Mouse (Mus musculus) limb, embryonic 11.5 days (tissue): ENCODE measurements around the gene Cdcp2. TPM values are rescaled to one million over a fixed set of nuclear protein-coding genes. Genes with fewer than 3 reads are reported as not detected.
A peak's percentile ranks its signal among the peaks of the same experiment; 100 is the strongest.

Experiments
- ATAC-seq: fragments of 200-750 bp; cut with Nextera tagmentation; 2 replicates; pipeline ENCODE4 v1.8.0; 2017; ENCODE audit warnings: low read depth; ENCODE audit not compliant: insufficient number of reproducible peaks, low FRiP score, low TSS enrichment
- DNase-seq: peaks from one replicate; pipeline ENCODE4 v3.0.0-alpha.2; 2015; ENCODE audit warnings: low spot score
- H3K27ac ChIP-seq: fragments of 300-500 bp; sonication (generic); replicated peaks from 2 replicates; pipeline ENCODE4 v1.5.1; 2014; ENCODE audit warnings: low read depth, mild to moderate bottlenecking, low read length
- H3K27me3 ChIP-seq: fragments of 300-500 bp; sonication (generic); 2 replicates; pipeline ENCODE4 v1.6.1; 2014; ENCODE audit warnings: mild to moderate bottlenecking, low read length, mixed read lengths; ENCODE audit not compliant: control insufficient read depth, insufficient read depth
- H3K36me3 ChIP-seq: fragments of 300-500 bp; sonication (generic); 2 replicates; pipeline ENCODE4 v1.6.1; 2014; ENCODE audit warnings: mild to moderate bottlenecking, low read length, moderate library complexity, mixed read lengths; ENCODE audit not compliant: control insufficient read depth, insufficient read depth
- H3K4me1 ChIP-seq: fragments of 300-500 bp; sonication (generic); 2 replicates; pipeline ENCODE4 v1.6.1; 2014; ENCODE audit warnings: low read length, mixed read lengths; ENCODE audit not compliant: control insufficient read depth, insufficient read depth
- H3K4me2 ChIP-seq: fragments of 300-500 bp; sonication (generic); 2 replicates; pipeline ENCODE4 v1.6.1; 2014; ENCODE audit warnings: low read depth, mild to moderate bottlenecking, moderate library complexity; ENCODE audit not compliant: severe bottlenecking
- H3K4me3 ChIP-seq: fragments of 300-500 bp; sonication (generic); 2 replicates; pipeline ENCODE4 v1.5.1; 2014; ENCODE audit warnings: low read depth, low read length
- H3K9ac ChIP-seq: fragments of 300-500 bp; sonication (generic); 2 replicates; pipeline ENCODE4 v1.6.1; 2014; ENCODE audit warnings: mild to moderate bottlenecking, low read length
- H3K9me3 ChIP-seq: fragments of 300-500 bp; sonication (generic); 2 replicates; pipeline ENCODE4 v1.6.1; 2016; ENCODE audit warnings: low read length; ENCODE audit not compliant: control insufficient read depth
- WGBS: fragments of 180-500 bp; shearing (Covaris S2); extraction: QIAGEN DNeasy Blood & Tissue Kit; methylation state at CpG from one replicate; pipeline ENCODE4 v1.1.7; 2014; 5-methylcytosine and 5-hydroxymethylcytosine counted together
- polyA plus RNA-seq: library from polyadenylated mRNA; unstranded; fragments of >200 nt; fragmentation: Nextera tagmentation; extraction: Ambion mirVana; gene quantifications from 2 replicates; pipeline ENCODE4 v1.2.1, GENCODE M21; 2014

The Cdcp2 gene
- polyA plus RNA-seq, 1 experiment from 2014 or later, result not detected

GRCm38 (mm10) chr4:107061560-107061959 lies 35.1 kb upstream of the Cdcp2 start:
- ATAC-seq (no peak), DNase-seq (no peak)
- Histone ChIP-seq H3K27me3 (no peaks in the 10 kb centered on the region), H3K27ac (no peak overlapping the region), H3K4me3 (no peak overlapping the region), H3K36me3 (peaks cover 25% of the 10 kb centered on the region), H3K9ac (no peak overlapping the region), H3K9me3 (no peaks in the 10 kb centered on the region), H3K4me1 (no peaks in the 10 kb centered on the region; the same call in 1 of the 2 replicates), H3K4me2 (no peak overlapping the region)
- WGBS, result 91% methylated on average over 4 of the region's 4 CpGs

- WGBS, result 90% methylated on average over 3 of the region's 3 CpGs
- Histone ChIP-seq H3K4me3 (no peak overlapping the region), H3K4me2 (no peak overlapping the region), H3K27ac (no peak overlapping the region), H3K36me3 (peaks cover 23% of the 10 kb centered on the region), H3K27me3 (no peaks in the 10 kb centered on the region), H3K4me1 (no peaks in the 10 kb centered on the region; the same call in 1 of the 2 replicates), H3K9me3 (no peaks in the 10 kb centered on the region), H3K9ac (no peak overlapping the region)
- DNase-seq, result no peak
- no peak for ATAC-seq
These were observed 33.5 kb upstream of the Cdcp2 start for GRCm38 (mm10) chr4:107063214-107063613.

GRCm38 (mm10) chr4:107064394-107065098 lies 32.1 kb upstream of the Cdcp2 start:
- 90% methylated on average over 5 of the region's 5 CpGs for WGBS
- Histone ChIP-seq H3K4me3 (no peak overlapping the region), H3K9ac (no peak overlapping the region), H3K4me1 (no peaks in the 10 kb centered on the region; the same call in 1 of the 2 replicates), H3K9me3 (no peaks in the 10 kb centered on the region), H3K27ac (no peak overlapping the region), H3K27me3 (no peaks in the 10 kb centered on the region), H3K4me2 (no peak overlapping the region), H3K36me3 (peaks cover 23% of the 10 kb centered on the region)
- DNase-seq, result no peak
- ATAC-seq, result no peak

- peak; percentile 99 for ATAC-seq
- Histone ChIP-seq H3K4me2 (peak within 1 kb of the TSS; percentile 96), H3K9me3 (no peaks in the 10 kb centered on the region), H3K4me1 (no peaks in the 10 kb centered on the region; the same call in 1 of the 2 replicates), H3K36me3 (peaks cover 15% of the 10 kb centered on the region), H3K27ac (no peak within 1 kb of the TSS), H3K4me3 (peak within 1 kb of the TSS; percentile 79), H3K27me3 (no peaks in the 10 kb centered on the region), H3K9ac (peak within 1 kb of the TSS; percentile 77)
- peak; percentile 96 for DNase-seq
- WGBS, result under 1% methylated on average over 60 of the region's 60 CpGs
These were observed 30.2 kb upstream of the Cdcp2 start, which contains the start of the genes Mrpl37 and Cyb5rl for GRCm38 (mm10) chr4:107066252-107067124. Mrpl37 (minus strand) TSS chr4:107066868. Cyb5rl (plus strand) TSS chr4:107066988.

GRCm38 (mm10) chr4:107067151-107067840 lies 29.4 kb upstream of the Cdcp2 start:
- peak; percentile 52; the same call in 1 of the 2 replicates for ATAC-seq
- H3K27me3 ChIP-seq, result no peaks in the 10 kb centered on the region
- H3K36me3 ChIP-seq, result peaks cover 9% of the 10 kb centered on the region
- peak overlapping the region; percentile 96 for H3K4me2 ChIP-seq
- H3K27ac ChIP-seq, result no peak overlapping the region
- peak overlapping the region; percentile 79 for H3K4me3 ChIP-seq
- no peaks in the 10 kb centered on the region for H3K9me3 ChIP-seq
- H3K4me1 ChIP-seq, result no peaks in the 10 kb centered on the region; the same call in 1 of the 2 replicates
- H3K9ac ChIP-seq, result peak overlapping the region; percentile 64
- peak; percentile 56 for DNase-seq
- 6% methylated on average over 33 of the region's 33 CpGs for WGBS

GRCm38 (mm10) chr4:107072343-107072742 lies 24.3 kb upstream of the Cdcp2 start:
- no peak overlapping the region for H3K9ac ChIP-seq
- no peaks in the 10 kb centered on the region for H3K9me3 ChIP-seq
- no peaks in the 10 kb centered on the region for H3K27me3 ChIP-seq
- no peak for DNase-seq
- 84% methylated on average over 9 of the region's 9 CpGs for WGBS
- H3K4me3 ChIP-seq, result no peak overlapping the region
- no peak overlapping the region for H3K27ac ChIP-seq
- H3K36me3 ChIP-seq, result no peaks in the 10 kb centered on the region
- H3K4me1 ChIP-seq, result no peaks in the 10 kb centered on the region
- no peak overlapping the region for H3K4me2 ChIP-seq
- no peak for ATAC-seq

- Histone ChIP-seq H3K4me1 (no peaks in the 10 kb centered on the region), H3K27ac (no peak overlapping the region), H3K4me3 (no peak overlapping the region), H3K4me2 (no peak overlapping the region), H3K27me3 (no peaks in the 10 kb centered on the region), H3K36me3 (no peaks in the 10 kb centered on the region), H3K9me3 (no peaks in the 10 kb centered on the region), H3K9ac (no peak overlapping the region)
- ATAC-seq (no peak), DNase-seq (no peak)
- 82% methylated on average over 5 of the region's 5 CpGs for WGBS
These were observed 21.2 kb upstream of the Cdcp2 start for GRCm38 (mm10) chr4:107075456-107075855.

GRCm38 (mm10) chr4:107078894-107079293 lies 17.8 kb upstream of the Cdcp2 start:
- Histone ChIP-seq H3K9ac (no peak overlapping the region), H3K4me3 (no peak overlapping the region), H3K9me3 (no peaks in the 10 kb centered on the region), H3K36me3 (no peaks in the 10 kb centered on the region), H3K27me3 (no peaks in the 10 kb centered on the region), H3K4me2 (no peak overlapping the region), H3K4me1 (no peaks in the 10 kb centered on the region), H3K27ac (no peak overlapping the region)
- DNase-seq (no peak), ATAC-seq (no peak)
- WGBS, result 90% methylated on average over 4 of the region's 4 CpGs
